Mouse (Mus musculus) ES-Bruce4 (cell line): Measurements from ENCODE around the gene Tcp1.

ENCODE experiments used
- CTCF ChIP-seq: IDR thresholded peaks from one replicate; pipeline ENCODE4 v1.8.1; 2011; ENCODE audit warnings: low read depth, low read length
- POLR2A ChIP-seq: IDR thresholded peaks from one replicate; pipeline ENCODE4 v1.8.1; 2011; ENCODE audit warnings: low read length; ENCODE audit not compliant: insufficient read depth

DNA sequence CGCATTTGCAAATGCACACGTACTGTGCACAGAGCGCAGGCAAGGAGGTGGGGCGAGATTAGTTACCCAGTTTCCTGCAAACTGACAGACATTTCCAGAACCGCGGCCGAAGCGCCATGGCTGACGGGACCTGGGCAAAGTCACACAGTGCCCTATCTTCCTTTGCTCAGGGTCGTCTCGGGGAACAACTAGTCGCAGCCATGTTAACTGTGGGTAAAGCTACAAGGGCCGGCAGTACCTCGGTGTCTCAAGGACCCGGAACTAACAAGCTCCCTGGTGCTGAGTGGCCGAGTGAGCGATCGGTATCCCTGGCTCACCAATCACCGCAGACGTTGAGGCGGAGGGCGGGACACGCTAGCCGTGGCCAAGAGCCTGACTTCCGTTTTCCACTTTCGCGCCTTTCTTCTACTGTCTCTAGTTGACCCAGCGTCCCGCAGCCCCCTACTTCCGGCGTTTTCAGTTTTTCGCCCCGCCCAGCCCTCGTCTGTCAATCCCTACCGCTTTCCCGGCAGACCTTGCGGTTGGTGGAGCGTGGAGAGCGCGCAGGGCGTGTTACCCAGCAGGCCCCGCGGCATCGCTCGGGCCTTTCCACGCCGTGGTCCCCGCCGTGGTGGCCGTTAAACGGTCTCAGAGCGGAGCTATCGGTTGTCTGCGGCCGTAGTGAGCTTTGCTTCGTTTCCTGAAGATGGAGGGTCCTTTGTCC is 531 bp downstream of the Tcp1 start, which contains the start of gene Mrpl18:
- TF ChIP-seq CTCF: no peak
- TF ChIP-seq POLR2A: peak; percentile 95
